Mouse (Mus musculus) urinary bladder, postnatal 25 days (tissue): Measurements from ENCODE around the gene Tyk2.

Experiments used
- DNase-seq: peaks from one replicate; pipeline ENCODE4 v3.0.0; 2022; ENCODE audit warnings: low spot score

Tyk2 gene

DNA sequence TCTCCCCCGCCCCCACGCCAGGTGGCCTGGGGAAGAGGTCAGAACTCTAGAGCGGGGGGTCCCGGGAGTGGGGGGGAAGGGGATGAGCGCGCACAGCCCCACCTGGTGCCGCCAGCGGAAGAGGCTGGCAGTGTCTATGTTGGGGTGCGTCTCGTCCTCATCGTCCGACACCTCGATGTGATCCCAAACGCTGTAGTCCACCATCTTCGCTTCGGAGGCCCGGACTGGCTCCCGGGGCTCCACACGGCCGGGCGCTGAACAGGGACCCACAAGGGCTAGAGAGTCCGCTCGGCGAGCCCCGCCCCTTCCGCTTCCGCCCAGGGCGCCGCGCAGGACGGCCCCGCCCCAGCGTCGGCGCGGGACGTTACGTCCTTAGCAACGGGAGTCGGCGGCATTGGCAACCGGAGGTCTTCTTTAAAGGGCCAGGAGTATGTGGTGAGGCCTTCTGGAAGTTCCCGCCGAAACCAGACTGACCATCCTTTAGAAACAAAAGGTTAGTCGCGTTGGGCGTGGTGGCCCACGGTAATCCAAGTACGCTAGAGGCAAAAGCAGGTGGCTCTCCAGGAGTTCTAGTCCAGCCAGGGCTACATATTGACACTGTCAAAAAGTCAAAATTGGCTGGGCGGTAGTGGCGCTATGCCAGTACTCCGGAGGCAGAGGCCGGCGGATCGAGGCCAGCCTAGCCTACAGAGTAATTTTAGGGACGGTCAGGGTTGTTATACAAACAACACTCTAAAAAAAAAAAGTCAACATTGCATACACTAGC is 18.8 kb upstream of the Tyk2 start, which contains the start of gene Cdc37:
Gene Cdc37 (minus strand): TSS at position 329 of the 766 bp plus-strand sequence.
- peak; percentile 90 for DNase-seq

- no peak for DNase-seq
Observed at GRCm38 (mm10) chr9:21149077-21149653, 18.1 kb upstream of the Tyk2 start.

- DNase-seq = no peak
Observed at GRCm38 (mm10) chr9:21148427-21148826, 17.4 kb upstream of the Tyk2 start.

- no peak for DNase-seq
Observed at GRCm38 (mm10) chr9:21146722-21147121, 15.7 kb upstream of the Tyk2 start.

- DNase-seq = no peak
Observed at GRCm38 (mm10) chr9:21145431-21145830, 14.4 kb upstream of the Tyk2 start.

DNA sequence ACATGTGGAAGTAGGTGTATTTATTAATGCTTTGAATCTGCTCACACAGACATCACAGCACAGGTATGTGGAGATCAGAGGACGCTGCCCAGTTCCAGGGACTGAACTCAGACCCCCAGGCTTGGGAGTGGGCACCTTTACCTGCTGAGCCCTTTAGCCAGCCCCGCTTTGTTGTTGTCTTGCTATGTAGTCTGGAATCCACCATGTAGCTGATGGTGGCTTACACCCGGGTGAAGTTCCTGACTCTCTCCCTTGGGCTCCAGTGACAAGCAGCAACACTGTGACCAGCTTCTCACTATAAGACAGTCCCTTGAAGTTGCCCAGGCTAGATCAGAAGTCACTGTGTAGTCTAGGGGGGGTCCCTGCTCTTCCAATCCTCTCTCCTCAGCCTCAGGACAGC is 13.3 kb upstream of the Tyk2 start:
- DNase-seq = no peak

DNA sequence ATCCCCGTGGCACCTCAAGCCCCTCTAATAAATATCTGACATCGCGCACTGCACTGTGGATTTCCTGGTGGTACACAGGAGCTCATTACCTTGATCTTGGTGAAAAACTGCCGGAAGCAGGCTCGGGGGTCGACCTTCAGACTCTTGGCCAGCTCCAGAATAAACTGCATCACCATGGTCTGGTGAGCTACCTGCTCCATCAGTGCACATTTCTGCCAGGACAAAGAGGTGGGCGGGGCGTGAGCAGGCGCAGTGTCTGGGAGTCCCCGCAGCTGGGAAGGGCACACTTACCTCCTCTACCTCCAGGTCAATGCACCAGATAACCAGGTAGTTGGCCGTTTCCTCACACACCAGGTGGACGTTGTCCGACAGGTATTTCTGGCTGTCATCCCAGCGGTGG is 10.9 kb upstream of the Tyk2 start:
- no peak for DNase-seq

GRCm38 (mm10) chr9:21138386-21138785 is 7.3 kb upstream of the Tyk2 start:
- no peak for DNase-seq

- DNase-seq = peak; percentile 60
Observed at GRCm38 (mm10) chr9:21137229-21137628, 6.2 kb upstream of the Tyk2 start.

DNA sequence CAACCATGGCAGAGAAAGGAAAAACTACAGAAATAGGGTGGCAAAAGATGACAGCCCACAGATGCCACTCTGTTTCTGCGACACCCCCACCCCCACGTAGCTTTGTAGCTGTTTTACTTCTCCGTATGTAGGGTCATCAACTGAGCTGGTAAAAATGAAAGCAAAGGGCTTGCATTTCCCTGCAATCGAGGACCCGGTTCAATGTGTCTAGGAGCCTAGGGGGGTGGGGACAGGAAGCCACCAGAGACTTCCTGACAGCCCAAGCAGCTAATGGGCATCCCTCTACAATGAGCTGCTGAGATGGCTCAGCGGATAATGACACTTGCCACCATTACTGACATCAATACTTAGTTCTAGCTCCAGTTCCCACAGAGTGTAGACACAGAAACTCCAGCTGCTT is 5.4 kb upstream of the Tyk2 start:
- no peak for DNase-seq

GRCm38 (mm10) chr9:21135941-21136381 is 4.9 kb upstream of the Tyk2 start:
- DNase-seq = no peak

DNA sequence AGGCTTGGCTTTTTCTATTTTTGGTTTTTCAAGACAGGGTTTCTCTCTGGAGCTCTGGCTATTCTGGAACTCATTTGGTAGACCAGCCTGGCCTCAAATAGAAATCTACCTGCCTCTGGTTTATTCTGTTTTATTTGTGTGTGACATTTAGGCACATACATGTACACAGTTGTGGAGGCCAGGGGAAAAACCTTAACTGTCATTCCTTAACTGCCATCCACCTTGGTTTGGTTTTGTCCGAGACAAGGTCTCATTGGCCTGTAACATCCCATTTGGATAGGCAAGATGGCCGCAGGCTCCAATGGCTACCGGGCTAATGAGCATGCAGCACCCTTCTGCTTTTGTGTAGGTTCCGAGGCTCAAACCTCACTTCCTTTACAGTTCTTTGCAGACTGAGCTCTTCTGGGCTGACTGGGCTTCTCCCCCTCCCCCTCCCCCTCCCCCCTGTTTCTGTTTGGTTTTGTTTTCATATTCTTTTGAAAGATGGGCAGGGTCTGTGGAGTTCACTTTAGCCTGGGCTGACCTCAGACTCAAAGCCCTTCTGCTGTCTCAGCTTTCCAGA is 4.4 kb upstream of the Tyk2 start:
- no peak for DNase-seq

DNA sequence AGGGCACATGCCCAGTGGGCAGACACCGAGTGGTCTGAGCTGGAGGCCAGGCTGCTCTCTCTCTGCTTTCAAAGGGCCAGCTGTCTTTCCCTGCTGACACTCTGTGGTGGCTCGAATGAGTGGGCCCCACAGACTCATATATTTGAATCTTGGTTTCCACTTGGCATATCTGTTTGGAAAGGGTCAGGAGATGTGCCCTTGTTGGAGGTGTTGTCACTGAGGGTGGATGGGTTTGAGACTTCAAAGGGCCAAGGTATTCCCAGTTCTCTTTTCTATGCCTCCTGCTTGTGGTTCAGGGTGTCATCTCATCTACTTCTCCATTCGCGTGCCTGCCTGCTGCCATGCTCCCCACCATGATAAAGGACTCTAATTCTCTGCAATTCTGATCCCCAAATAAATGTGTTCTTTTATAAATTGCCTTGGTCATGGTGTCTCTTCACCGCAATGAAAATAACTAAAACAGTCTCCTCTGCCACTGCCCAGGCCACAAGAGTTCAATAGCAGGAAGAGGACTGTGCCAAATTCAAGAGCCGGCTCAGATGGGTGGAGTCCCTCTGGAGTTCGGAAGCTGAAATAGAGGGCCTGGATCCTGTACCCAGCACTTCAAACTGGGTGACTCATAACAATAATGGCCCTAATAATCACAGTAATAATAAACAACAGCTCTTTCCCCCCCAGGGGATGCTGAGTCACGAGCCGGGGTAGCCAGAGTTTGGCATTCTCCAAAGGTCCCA is 3.7 kb upstream of the Tyk2 start:
- DNase-seq = no peak

GRCm38 (mm10) chr9:21133064-21133707 is 2.1 kb upstream of the Tyk2 start:
- no peak for DNase-seq

- no peak for DNase-seq
Observed at GRCm38 (mm10) chr9:21132102-21132775, 1.2 kb upstream of the Tyk2 start.

DNA sequence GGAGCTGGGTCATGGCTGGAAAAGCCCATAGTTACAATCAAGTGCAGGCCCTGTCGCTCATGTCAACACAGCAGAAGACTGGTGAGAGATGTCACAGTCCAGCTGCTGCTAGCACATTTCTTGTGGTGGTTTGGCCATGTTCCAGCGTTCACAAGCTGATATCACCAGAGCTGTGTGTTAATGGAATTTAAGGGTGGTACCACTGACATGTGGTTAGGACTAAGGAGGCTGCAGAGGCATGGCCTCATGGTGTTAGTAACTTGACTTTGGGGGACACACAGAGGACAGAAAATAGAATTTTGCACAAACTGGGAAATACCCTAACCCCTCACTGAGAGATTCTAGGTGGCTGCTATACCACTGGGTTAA is 4.8 kb downstream of the Tyk2 start:
- DNase-seq = no peak

GRCm38 (mm10) chr9:21125502-21126258 is 5.4 kb downstream of the Tyk2 start:
- no peak for DNase-seq

DNA sequence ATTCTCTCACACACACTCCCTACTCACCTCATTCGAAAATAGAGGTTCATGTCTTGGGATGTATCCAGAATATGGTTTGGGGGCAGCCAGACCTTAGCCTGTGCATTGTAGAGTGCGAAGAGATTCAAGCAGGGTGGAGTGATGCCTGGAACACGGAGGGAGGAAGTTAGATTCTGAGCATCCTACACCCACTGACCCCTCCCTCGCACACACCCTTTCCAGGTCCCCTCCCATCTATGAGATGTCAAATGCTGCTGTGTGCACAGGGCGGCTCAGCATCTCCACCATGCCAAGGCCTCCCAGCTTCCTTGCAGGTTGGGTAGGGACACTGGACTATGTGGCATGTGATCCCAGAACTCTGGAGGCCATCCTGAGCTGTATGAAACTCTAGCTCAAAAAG is 6.2 kb downstream of the Tyk2 start:
- DNase-seq = no peak

DNA sequence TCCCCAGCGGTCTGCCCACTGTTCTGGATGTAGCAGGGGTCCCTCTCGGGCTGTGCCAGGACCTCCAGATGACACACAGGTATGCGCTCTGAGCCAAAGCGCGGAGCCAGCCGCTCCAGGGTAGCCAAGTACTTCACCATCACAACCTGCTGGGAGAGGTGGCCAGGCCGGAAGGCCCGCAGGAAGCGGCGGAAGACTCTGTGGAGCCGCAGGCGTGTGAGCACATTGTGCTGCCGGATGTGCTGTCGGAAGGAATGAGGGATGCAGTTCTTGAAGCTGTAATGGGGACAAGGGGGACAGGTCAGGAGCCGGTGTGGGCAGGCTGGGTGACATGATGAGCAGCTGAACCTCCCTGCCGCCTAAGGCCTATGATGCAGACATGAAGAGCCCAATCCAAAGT is 9.6 kb downstream of the Tyk2 start:
- DNase-seq = no peak

DNA sequence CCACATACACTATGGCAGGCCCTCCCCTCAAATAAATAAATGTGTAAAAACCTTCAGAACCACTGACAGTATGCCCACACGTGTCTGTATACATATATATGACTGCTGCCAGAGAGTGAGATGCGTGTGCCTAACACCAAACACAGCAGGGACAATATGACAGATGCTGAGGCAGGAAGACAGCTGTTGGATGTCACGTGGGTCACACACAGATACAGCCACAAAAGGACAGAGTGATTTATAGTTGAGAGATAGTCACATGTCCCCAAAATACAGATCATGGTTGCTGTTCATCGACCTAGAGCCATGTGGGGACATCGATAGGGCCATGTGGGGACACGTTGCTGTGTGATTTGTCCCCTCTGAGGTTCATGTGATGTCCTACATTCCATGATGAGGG is 14.0 kb downstream of the Tyk2 start:
- DNase-seq = no peak

- DNase-seq = no peak
Observed at GRCm38 (mm10) chr9:21115105-21115504, 15.9 kb downstream of the Tyk2 start.
